Mouse (Mus musculus): ENCODE data around the gene Nxnl1. TPM values are rescaled to one million over a fixed set of nuclear protein-coding genes. Genes with fewer than 3 reads are reported as not detected.

Gene Nxnl1
- under 1 TPM; 0.14 to 0.31 TPM for total RNA-seq (2021)

DNA sequence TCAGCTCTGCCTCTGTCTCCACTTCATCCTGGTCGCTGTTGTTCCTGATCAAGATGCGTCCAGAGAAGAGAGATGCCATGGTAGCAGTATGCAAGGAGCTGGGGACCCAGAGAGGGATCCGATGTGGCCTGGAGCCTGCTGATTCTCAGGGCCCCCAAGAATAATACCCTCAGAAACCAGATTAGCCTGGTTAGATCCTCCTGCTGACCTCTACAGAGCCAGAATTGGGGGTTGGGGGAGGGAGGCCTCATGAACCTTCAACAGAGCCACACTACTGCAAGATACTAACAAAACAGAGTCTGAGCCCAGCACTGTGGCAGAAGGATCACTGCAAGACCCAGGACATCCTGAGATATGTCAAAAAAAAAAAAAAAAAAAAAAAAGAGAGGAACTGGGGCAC, at the start of gene Nxnl1:
Gene Nxnl1 (minus strand): TSS at position 101 of the 400 bp plus-strand sequence.
- intact Hi-C loops (cut with DNase I) = no loop called here

DNA sequence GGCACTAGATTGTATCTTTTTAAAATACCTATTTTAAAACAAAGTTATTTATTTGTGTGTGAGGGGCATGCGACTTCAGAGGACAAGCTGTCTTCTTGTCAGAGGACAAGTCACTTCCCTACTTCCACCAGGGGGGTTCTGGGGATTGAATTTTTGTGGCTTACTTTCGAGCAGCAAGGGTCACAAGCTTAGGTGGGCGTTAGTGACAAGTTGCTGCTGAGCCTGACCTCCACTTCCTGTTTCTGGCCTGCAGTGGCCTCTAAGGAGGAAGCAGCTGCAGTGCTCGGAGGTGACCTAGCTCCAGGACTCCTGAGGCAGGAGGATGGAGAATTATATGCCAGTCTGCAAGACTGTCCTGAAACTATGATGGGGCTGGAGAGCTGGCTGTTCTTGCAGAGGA, 47.0 kb upstream of the Nxnl1 start:
- intact Hi-C loops (cut with DNase I) = no loop called here
- DNase-seq (ENCODE audit: low spot score) = no peak

More for the DNA sequence above, at the start of gene Nxnl1:
- no peak for DNase-seq (ENCODE audit: low spot score)

DNA sequence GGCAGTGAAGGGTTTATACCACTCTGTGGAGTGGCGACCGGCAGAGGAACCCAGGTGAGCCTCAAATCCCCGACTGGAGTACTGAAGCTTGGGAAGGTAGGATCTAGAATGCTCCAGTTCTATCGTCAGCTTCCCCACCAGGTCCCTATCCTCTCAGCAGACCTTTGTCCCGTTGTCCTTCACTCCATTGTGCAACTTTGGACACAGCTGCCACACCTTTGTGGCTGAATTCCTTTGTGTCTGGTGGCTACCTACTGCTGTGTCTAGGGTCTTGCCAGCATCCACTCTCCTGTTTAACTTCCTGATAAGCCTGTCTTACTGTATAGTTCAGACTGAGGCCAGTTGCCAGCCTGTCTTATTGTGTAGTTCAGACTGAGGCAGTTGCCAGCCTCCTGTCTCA, 45.7 kb upstream of the Nxnl1 start:
- intact Hi-C loops (cut with DNase I) = no loop called here
- DNase-seq (ENCODE audit: low spot score) = no peak

DNA sequence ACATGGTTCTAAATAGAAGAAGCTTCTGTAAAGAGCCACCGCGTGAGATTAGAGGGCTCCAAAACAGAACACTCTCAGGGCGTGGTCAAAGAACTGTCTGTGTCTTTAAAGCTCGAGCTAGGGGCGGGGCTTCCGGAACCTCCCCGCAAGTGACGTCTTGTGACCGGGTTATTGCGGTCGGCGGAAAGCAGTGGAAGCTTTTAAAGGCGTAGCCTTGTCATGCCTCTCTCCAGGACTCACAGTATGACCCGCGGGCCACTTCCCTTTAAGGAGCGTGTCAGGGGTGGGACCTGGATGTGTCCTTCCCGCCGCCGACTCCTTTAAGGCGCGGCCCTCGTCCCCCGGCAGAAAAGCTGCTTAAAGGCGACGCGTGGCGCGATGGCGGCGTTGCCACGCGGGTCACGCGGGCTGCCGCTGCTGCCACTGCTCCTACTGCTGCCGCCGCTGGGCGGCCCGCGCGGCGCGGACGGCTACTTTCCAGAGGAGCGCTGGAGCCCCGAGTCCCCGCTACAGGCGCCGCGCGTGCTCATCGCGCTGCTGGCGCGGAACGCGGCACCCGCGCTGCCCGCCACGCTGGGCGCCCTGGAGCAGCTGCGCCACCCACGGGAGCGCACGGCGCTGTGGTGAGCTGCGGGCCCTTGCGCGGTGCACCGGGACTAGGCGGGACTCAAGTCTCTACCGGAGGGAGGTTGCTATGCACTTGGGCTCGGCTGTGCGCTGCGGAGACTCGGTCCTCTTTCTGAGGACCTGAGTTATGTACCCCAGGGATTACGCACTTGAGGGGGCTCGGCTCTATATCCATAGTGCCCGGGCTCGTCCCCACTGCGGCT, 44.6 kb upstream of the Nxnl1 start, which contains the start of gene Colgalt1:
Gene Colgalt1 (plus strand): TSS at position 177 of the 830 bp plus-strand sequence.
- peak; percentile 97 for DNase-seq (ENCODE audit: low spot score)
- intact Hi-C loops (cut with DNase I) = no loop called here

DNA sequence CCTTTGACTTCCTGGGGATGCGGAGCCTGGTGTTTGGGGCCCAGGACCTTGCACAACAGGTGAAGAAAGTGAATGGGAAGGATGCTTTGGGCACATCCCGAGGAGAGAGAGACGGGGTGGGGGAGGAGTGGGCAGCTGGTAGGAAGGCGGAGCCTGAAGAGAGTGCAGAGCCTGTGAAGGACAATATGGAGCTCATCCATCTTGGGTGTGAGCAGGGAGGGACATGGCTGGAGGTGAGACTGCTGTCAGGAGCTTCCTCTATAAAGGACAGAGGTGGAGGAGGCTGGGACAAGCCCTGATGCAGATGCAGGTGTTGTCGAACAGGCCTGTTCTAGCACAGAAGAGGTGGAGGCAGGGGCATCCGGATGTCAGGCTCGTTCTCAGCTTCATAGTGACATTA, 37.6 kb upstream of the Nxnl1 start:
- intact Hi-C loops (cut with DNase I) = no loop called here

DNA sequence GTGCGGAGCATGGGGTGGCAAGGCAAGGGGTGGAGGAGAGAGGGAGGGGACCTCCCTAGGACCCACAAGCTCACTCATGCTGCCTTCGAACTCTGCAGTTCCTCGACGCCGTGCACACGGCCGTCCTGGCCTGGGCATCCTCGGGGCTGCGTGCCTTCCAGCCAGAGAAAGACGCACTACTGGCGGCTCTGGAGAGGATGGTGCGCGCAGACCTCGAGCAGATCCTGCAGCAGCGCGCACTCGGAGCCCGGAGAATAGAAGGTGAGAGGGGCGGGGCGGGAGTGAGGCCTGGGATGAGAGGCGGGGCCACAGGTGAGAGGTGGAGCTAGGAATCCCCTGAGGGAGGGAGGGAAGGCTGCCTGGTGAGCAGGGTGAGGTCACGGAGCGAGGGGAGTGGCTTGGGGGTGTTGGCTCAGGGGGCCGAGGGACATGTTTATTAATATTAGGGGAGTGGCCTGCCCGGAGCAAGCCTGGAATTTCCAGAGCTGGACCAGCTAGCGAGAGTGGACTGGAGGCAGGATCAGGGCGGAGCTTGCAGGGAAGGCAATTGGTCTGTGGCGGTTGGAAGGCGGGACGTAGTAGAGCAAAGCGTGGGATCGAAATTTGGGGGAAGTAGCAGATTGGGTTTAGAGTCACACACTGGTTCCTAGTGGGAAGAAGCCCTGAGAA, 36.4 kb upstream of the Nxnl1 start:
- intact Hi-C loops (cut with DNase I) = no loop called here
- peak; percentile 61 for DNase-seq (ENCODE audit: low spot score)

More for the DNA sequence above, 37.6 kb upstream of the Nxnl1 start:
- no peak for DNase-seq (ENCODE audit: low spot score)

DNA sequence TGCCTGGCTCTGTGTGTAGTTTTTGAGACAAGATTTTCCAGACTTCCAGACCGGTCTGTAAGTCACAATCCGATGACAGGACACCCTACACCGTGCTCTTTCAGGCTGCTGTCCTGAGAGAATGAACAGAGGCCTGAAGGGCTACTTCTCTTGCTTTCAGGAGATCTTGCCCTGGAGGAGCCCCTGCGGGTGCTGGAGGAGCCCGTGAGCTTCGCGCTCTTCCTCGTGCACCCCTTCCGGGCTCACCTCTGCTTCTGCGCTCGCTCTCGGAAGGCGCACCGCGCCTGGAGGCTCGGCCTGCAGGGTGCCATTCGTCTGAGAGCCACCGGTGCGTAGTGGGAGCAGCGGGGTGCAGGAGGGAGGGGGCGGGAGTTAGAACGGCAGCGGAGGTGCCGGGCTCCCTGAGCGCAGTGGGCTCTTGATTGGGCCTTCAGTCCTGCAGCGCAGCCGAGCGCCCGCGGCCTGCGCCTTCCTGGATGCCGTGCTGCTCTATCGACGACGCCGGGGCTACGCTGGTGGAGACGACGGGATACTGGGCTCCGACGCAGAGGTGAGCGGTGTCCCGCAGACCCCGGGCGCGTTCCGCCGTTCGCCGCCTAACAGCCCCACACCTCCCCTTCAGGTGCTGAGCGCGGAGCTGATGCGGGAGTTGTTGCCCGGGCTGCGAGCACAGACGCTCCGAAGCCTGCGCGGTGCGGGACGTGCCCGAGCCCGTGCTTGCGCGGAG, 35.7 kb upstream of the Nxnl1 start:
- DNase-seq (ENCODE audit: low spot score) = no peak
- intact Hi-C loops (cut with DNase I) = no loop called here

DNA sequence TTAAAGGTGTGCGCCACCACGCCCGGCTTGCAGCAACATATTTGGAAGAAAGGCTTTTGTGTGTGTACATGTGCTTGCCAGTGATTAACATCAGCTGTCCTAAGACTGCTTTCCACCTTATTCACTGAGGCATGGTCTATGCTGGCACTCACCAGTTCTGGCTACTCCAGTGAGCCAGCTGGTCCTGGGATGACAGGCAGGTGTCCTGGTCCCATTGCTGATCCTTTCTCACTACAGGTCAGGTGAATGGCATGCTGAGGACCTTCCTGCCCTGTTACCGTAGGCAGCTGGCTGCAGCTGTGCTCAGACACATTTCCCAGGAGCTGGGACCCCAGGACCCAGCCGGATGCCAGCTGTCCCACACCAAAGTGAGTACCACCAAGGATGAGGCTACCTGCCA, 32.4 kb upstream of the Nxnl1 start:
- no peak for DNase-seq (ENCODE audit: low spot score)
- intact Hi-C loops (cut with DNase I) = loop anchor here (5.0 kb wide), 1 partner anchor 33 kb away; no protein-coding TSS in a partner anchor

DNA sequence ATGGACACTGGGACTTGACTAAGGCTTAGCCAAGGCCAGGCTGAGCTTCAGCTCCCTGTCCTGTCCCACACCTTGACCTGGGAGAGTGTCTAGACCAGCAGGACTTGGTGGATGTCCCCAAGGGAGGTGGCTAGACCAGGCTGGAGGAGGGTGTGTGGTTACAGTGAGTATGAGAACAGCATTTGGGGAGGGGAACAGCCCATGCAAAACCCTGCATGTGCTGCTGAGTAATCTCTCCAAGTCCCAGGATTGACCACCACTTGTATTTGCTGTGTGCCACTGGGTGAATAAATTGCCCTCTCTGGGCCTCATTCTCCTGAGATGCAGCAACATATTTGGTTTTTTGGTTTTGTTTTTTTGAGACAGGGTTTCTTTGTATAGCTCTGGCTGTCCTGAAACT, 32.0 kb upstream of the Nxnl1 start:
- no peak for DNase-seq (ENCODE audit: low spot score)
- intact Hi-C loops (cut with DNase I) = loop anchor here (5.0 kb wide), 1 partner anchor 34 kb away; no protein-coding TSS in a partner anchor

DNA sequence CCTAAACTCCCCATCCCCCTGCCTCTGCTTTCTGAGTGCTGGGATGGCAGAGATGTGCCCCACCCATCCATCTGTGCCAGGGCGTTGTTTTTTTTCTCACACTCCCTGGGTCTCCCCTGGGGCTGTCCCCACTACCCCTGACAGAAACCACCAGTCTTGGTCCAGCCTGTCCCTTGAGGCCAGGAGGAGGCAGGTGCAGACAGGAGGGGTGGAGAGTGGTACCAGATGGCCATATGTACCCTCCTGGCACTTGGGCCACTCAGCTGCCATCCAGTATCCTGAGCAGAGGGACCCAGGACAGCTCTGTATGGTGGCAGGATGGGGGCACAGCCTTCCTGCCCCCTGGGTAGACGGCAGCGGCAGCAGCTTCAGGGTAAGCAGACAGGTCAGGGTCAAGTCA, 31.1 kb upstream of the Nxnl1 start, which contains the start of gene Fam129c:
Gene Fam129c (plus strand): TSS at position 198 of the 400 bp plus-strand sequence.
- intact Hi-C loops (cut with DNase I) = loop anchor here (2.0 to 5.0 kb wide), 3 partner anchors 35 to 157 kb away; no protein-coding TSS in a partner anchor
- DNase-seq (ENCODE audit: low spot score) = no peak

DNA sequence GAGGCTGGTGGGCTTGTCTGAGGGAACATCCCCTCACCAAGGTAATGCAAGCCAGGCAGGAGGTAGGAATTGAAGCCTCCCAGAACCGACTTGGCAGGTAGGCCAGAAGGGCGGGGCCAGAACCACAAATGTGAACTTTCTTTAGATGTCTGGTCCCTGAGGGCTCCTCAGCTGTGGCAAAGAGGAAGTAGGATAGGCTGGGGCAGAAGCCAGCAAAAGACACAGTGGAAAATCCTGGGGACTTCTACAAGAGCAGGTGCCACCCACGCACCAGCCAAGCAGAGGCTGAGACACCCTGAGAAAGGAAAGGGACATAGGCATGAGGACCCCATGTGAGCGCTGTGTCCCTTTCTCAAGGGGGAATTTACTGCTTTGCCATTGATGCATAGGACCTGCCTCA, 30.4 kb upstream of the Nxnl1 start:
- intact Hi-C loops (cut with DNase I) = loop anchor here (1.0 to 5.0 kb wide), 4 partner anchors 35 to 156 kb away; no protein-coding TSS in a partner anchor

DNA sequence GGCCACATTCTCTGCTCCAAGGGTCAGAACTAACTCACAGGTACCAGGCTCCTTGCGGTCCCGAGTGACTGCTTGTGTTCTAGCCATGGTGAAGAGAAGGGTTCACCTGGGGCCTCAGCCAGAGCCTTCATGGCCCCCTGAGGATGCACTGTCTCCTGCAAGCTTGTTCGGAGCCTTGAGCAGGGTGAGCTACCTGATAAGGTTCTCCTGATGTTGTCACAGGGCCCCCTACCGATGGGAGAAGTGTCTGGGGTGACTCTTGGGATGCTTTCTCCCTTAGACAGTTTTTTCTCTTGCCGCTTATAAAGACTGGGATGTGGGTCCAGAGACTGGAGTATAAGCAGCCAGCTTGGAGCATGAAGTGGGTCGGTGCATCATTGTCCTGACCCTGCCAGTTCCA, 30.0 kb upstream of the Nxnl1 start:
- DNase-seq (ENCODE audit: low spot score) = no peak
- intact Hi-C loops (cut with DNase I) = loop anchor here (1.0 to 5.0 kb wide), 4 partner anchors 35 to 156 kb away; no protein-coding TSS in a partner anchor

More for the DNA sequence above, 30.4 kb upstream of the Nxnl1 start:
- no peak for DNase-seq (ENCODE audit: low spot score)

DNA sequence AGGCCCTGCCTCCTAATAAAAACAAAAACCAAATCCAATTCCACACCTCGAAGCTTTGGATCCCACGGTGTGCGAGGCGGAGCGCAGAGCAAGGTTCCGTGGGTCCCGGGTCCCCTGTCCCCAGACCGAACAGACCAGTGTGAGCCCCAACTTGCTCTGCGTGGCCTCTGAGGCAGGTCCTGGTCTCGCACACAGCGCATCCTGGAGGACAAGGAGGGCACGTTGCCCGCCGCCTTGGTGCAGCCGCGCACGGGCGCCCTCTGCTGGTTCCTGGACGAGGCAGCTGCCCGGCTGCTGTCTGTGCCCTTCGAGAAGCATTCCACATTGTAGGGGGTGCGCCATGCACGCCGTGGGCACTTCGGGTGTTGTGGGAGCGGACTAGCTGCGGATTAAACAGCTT, 29.5 kb upstream of the Nxnl1 start:
- intact Hi-C loops (cut with DNase I) = loop anchor here (1.0 to 5.0 kb wide), 4 partner anchors 35 to 155 kb away; no protein-coding TSS in a partner anchor
- peak; percentile 68 for DNase-seq (ENCODE audit: low spot score)

DNA sequence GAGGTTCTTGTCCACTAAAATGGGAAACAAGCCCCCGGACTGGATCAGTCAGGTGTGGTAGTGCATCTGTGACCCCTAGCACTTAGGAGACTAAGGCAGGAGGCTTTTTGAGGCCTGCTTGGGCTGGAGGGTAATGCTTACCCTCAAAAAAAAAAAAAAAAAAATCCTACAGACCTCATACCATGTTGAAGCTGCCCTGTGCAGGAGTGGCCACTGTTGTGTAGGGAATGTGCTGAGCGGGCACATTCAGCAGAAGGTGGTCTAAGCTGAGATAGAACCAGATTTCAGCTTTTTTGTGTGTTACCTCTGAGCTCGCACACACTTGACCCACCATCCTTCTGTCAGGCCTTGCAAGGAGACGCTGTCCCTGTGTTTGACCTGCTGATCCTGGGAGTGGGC, 27.9 kb upstream of the Nxnl1 start:
- intact Hi-C loops (cut with DNase I) = no loop called here
- no peak for DNase-seq (ENCODE audit: low spot score)

DNA sequence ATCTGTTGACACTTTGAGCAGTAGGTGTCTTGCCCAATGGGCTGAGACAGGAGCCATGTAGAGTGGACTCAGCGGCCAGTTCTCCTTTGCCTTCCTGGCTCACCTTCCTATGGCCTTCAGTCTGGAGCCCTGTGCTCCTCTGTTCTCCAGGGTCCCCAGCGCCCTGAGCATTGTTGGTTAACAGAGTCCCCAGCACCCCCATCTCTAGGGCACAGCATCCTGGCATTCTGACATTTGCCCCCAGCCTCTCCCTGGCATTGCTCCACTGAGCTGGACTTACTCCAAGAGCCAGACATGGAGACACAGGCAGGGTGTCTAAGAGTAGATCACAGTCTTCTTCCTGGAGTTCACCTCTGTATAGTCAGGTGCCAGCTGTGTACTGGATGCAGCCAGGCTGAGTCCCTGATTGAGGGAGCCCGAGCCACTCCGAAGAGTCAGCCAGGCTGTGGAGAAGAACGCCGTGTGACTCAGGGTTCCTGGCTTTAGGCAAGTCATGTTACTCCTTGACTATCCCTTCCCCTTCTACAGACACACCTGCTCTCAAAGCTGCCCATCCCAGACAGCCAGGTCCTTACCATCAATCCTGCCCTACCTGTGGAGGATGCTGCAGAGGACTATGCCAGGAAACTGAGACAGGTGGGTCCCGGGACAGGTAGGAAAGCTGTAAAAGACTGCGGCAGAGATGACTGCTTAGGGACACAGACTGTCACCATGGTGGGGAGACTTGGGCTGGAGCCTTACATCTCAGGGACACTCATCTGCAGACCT, 27.3 kb upstream of the Nxnl1 start:
- DNase-seq (ENCODE audit: low spot score) = no peak
- intact Hi-C loops (cut with DNase I) = no loop called here

DNA sequence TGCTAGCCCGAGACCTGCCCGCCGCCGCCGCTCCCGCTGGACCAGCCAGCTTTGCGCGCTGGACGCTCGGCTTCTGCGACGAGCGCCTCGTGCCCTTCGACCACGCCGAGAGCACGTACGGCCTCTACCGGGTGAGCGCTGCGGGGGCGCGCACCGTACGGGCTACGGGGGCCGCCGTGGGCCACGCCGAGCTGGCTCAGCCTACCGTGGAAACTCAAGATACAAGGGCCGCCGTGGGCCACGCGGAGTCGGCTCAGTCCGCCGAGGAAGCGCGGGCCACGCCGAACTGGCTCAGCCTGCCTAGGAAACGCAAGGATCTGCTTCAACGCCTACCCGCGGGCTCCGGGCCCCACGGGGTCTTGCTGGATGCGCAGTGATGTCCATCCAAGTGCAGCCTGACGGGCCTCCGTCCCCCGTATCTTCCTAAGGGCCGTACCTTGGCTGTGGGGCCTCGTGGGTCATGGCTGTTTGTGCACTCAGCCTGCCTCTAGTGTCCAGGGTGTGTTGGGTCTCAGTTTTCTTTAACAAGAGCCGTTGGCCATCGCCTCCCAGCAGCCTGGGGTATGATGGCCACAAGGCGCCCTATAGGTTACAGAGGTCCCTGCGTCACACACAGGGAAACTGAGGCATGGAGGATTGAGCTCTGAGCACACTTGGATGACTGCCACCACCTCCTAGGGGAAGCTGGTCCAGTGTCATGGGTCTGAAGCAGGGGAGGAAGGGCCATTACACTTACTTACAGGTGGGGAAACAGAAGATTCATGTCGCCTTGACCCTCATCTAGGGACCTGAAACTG, 26.2 kb upstream of the Nxnl1 start:
- DNase-seq (ENCODE audit: low spot score) = peak; percentile 64
- intact Hi-C loops (cut with DNase I) = no loop called here

DNA sequence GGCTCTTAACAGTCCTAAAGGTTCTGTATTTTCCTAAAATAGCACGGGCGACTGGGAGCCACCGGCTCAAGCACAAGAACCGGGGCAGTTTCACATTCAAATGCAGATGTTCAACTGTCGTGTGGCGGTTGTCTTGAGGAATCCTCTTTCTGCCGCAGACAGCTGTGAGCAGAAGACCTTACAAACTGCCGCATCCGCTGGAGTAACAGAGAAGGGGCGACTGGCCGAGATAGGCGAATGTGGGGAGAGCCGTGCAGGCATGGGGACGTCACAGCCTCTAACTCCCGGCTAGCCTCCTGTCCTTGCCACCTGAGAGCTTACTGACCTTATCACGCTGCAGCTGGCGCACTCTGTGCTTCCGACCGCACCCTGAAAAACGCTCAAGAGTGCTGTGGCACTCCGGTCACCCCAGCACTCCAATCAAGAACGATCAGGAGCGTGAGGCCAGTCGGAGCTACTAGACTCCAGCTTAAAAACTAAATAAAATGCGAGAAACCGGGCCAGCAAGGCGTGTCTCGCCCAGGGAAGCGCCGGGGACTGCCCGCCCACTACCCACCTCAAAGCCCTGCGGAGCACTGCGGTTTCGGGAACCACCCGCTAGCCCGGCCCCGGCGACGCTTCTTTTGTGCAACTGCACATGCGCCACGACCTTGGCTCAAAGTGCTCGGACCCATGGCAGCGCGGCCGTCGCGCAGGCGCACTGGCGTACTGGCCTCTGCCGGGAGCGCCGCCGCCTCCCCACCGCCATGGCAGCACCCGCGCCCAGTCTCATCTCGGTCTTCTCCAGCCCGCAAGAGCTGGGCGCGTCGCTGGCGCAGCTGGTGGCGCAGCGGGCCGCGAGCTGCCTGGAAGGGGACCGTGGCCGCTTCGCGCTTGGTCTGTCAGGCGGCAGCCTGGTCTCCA, 25.3 kb upstream of the Nxnl1 start, which contains the start of gene Pgls:
Gene Pgls (plus strand): TSS at position 706 of the 903 bp plus-strand sequence.
- DNase-seq (ENCODE audit: low spot score) = peak; percentile 92
- intact Hi-C loops (cut with DNase I) = no loop called here
